Mouse (Mus musculus): Measurements from ENCODE around the gene Adgrf2. TPM values are rescaled to one million over a fixed set of nuclear protein-coding genes. Genes with fewer than 3 reads are reported as not detected.

Gene Adgrf2
- total RNA-seq (2015; ENCODE audit: low replicate concordance) (not detected in 2 replicates), total RNA-seq (2017; ENCODE audit: low replicate concordance) (not detected in 2 replicates)

- no peak for ATAC-seq (replicated peaks; ENCODE audit: low FRiP score, poor library complexity, severe bottlenecking)
Observed at GRCm38 (mm10) chr17:42741801-42742217, at the start of gene Adgrf2. Adgrf2 (minus strand) TSS chr17:42742179.

- no peak for ATAC-seq (replicated peaks; ENCODE audit: low FRiP score, poor library complexity, severe bottlenecking)
Observed at GRCm38 (mm10) chr17:42790787-42791186, 48.8 kb upstream of the Adgrf2 start.

- no peak for ATAC-seq (replicated peaks; ENCODE audit: low FRiP score, poor library complexity, severe bottlenecking)
Observed at GRCm38 (mm10) chr17:42789723-42790122, 47.7 kb upstream of the Adgrf2 start.

GRCm38 (mm10) chr17:42788686-42789453, 46.9 kb upstream of the Adgrf2 start:
- ATAC-seq (replicated peaks; ENCODE audit: low FRiP score, poor library complexity, severe bottlenecking), result no peak

- ATAC-seq (replicated peaks; ENCODE audit: low FRiP score, poor library complexity, severe bottlenecking), result 0 out of 2 replicates have a peak, but pooled peaks have one; percentile 49
Observed at GRCm38 (mm10) chr17:42782156-42782757, 40.3 kb upstream of the Adgrf2 start.

- no peak for ATAC-seq (replicated peaks; ENCODE audit: low FRiP score, poor library complexity, severe bottlenecking)
Observed at GRCm38 (mm10) chr17:42753791-42754190, 11.8 kb upstream of the Adgrf2 start.

GRCm38 (mm10) chr17:42752173-42752572, 10.2 kb upstream of the Adgrf2 start:
- ATAC-seq (replicated peaks; ENCODE audit: low FRiP score, poor library complexity, severe bottlenecking), result no peak

GRCm38 (mm10) chr17:42745657-42746420, 3.9 kb upstream of the Adgrf2 start:
- ATAC-seq (replicated peaks; ENCODE audit: low FRiP score, poor library complexity, severe bottlenecking), result no peak

- no peak for ATAC-seq (replicated peaks; ENCODE audit: low FRiP score, poor library complexity, severe bottlenecking)
Observed at GRCm38 (mm10) chr17:42742823-42743222, 844 bp upstream of the Adgrf2 start.

- ATAC-seq (replicated peaks; ENCODE audit: low FRiP score, poor library complexity, severe bottlenecking), result no peak
Observed at GRCm38 (mm10) chr17:42738794-42739193, 3.2 kb downstream of the Adgrf2 start.

- no peak for ATAC-seq (replicated peaks; ENCODE audit: low FRiP score, poor library complexity, severe bottlenecking)
Observed at GRCm38 (mm10) chr17:42717161-42717560, 24.8 kb downstream of the Adgrf2 start.

- no peak for ATAC-seq (replicated peaks; ENCODE audit: low FRiP score, poor library complexity, severe bottlenecking)
Observed at GRCm38 (mm10) chr17:42714991-42715390, 27.0 kb downstream of the Adgrf2 start.

GRCm38 (mm10) chr17:42710717-42711116, 31.3 kb downstream of the Adgrf2 start:
- no peak for ATAC-seq (replicated peaks; ENCODE audit: low FRiP score, poor library complexity, severe bottlenecking)

GRCm38 (mm10) chr17:42705611-42706010, 36.4 kb downstream of the Adgrf2 start:
- no peak for ATAC-seq (replicated peaks; ENCODE audit: low FRiP score, poor library complexity, severe bottlenecking)

GRCm38 (mm10) chr17:42702198-42702597, 39.8 kb downstream of the Adgrf2 start:
- no peak for ATAC-seq (replicated peaks; ENCODE audit: low FRiP score, poor library complexity, severe bottlenecking)

GRCm38 (mm10) chr17:42694730-42695129, 47.2 kb downstream of the Adgrf2 start:
- ATAC-seq (replicated peaks; ENCODE audit: low FRiP score, poor library complexity, severe bottlenecking), result no peak

- ATAC-seq (replicated peaks; ENCODE audit: low FRiP score, poor library complexity, severe bottlenecking), result no peak
Observed at GRCm38 (mm10) chr17:42692136-42692535, 49.8 kb downstream of the Adgrf2 start, which contains the start of gene Adgrf4. Adgrf4 (minus strand) TSS chr17:42692284.

GRCm38 (mm10) chr17:42690531-42690930, 51.4 kb downstream of the Adgrf2 start:
- ATAC-seq (replicated peaks; ENCODE audit: low FRiP score, poor library complexity, severe bottlenecking), result no peak

Measured in erythroid progenitor cell, adult 5-6 weeks (primary cell).